Mouse (Mus musculus) T-helper 1 cell (primary cell): ENCODE results near the gene Cd5.

Source experiments
- in situ Hi-C: fragments of 300-600 bp; cut with MboI, MseI; formaldehyde crosslinking; loops from one replicate; pipeline ENCODE4 v1.15.1; 2025; ENCODE audit warnings: high pct_unique_total_duplicates

The Cd5 gene

DNA sequence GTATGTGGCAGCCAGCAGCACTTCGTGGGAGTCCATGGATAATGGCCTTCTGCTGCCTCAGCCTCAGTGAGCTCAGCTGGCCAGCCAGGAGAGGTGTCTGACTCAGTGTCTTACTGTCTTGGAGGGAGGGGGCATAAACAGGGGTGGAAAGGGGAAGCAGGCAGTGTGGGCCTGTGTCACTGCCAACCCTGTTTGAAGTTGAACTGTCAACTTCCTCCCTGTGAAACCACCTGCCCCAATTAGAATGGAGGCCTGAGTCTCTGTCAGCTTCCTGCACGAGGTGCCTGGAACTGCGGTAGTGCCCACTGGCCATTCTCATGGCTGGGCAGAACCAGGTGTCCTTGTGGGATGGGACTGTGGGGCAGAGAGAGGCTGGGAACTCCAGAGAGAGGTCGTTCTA lies at the start of gene Cd5:
Gene Cd5, minus strand, starts transcription at position 192 of the 400 bp plus-strand sequence.
- in situ Hi-C loops: loop anchor here (5.0 to 25.0 kb wide), 3 partner anchors 48 to 1977 kb away; partner anchors contain the start of genes Nxf1, Tmem179b and Tmem223

- in situ Hi-C loops: loop anchor here (5.0 kb wide), 2 partner anchors 39 to 51 kb away; partner anchors contain the start of gene Cd5
Measured at GRCm38 (mm10) chr19:10788242-10788641, 49.4 kb upstream of the Cd5 start.

DNA sequence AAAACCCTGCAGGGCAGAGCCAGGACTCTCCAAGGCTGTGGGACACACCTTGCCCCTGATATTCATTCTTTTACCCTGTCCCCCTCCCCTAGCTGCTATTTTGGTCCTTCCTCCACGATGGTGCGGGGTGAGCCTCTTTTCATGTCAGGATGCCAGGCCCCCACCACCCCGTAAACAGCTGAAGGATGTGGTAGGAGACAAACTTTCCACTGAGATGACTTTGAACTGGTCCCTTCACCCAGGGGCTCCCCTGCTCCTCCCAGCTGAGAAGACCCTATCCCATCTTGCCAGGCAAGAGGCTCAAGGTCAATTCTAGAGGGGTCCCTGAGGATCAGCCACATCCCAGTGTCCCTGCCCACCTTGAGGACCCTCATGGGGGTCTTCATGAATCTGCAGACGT lies 48.6 kb upstream of the Cd5 start:
- in situ Hi-C loops: loop anchor here (5.0 kb wide), 2 partner anchors 40 to 50 kb away; partner anchors contain the start of gene Cd5

- in situ Hi-C loops: loop anchor here (5.0 kb wide), 2 partner anchors 41 to 49 kb away; partner anchors contain the start of gene Cd5
Measured at GRCm38 (mm10) chr19:10786753-10787152, 48.0 kb upstream of the Cd5 start.

- in situ Hi-C loops: loop anchor here (5.0 kb wide), 2 partner anchors 42 to 48 kb away; partner anchors contain the start of gene Cd5
Measured at GRCm38 (mm10) chr19:10784796-10785459, 46.1 kb upstream of the Cd5 start.

GRCm38 (mm10) chr19:10784061-10784460 lies 45.3 kb upstream of the Cd5 start:
- in situ Hi-C loops: no loop called here

- in situ Hi-C loops: no loop called here
Measured at GRCm38 (mm10) chr19:10783168-10783567, 44.4 kb upstream of the Cd5 start.

DNA sequence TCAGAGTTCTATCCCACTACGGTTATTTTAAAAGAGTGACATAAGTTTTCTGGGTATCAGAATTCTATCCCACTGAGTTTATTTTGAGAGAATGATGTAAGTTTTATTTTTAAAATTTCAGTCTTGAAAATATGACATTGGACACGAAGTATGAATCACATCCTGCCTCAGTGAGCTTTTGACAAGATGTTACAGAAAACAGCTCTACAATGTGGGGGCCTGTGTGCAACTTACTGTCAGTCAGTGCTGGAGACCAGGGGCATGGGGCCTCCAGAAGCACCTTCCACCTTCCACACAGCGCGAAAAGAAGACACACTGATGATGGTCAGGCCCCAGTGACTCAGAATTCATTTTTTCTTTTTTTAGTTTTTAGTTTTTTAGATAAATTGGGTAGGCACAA lies 42.8 kb upstream of the Cd5 start:
- in situ Hi-C loops: no loop called here

DNA sequence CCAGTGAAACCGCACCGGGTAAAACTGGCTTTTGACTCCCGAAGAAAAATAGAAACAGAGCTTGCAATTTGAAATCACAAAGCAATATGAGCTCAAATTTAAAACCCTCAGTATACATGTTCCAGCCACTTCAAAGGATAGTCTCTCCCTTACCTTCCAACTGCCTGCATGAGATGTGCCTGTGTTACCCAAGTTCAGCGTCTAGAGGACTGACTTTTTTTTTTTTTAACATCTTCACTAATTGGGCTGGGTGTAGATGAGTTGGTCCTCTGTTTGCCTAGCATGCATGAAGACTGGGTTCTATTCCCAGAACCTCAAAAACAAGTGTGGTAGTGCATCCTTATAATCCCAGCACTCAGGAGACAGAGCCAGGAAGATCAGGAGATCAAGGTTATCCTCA lies 38.1 kb upstream of the Cd5 start:
- in situ Hi-C loops: no loop called here

DNA sequence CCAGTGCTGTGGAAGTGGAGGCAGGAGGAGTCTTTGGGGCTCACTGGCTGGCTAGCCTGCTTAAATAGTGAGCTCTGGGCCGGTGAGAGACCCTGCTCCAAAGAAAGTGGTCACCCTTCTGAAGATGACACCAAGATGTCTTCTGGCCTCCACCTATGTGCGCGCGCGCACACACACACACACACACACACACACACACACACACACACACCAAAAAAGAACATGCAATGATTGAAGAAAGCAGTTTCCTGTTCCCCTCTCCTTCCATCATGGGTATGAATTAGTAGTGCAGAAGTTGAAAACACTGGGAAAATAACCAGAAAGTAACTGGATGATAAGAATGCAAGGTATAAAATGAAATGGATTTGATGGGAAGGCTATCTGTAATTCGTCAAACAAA lies 35.3 kb upstream of the Cd5 start:
- in situ Hi-C loops: no loop called here

GRCm38 (mm10) chr19:10773384-10773783 lies 34.6 kb upstream of the Cd5 start:
- in situ Hi-C loops: no loop called here

GRCm38 (mm10) chr19:10772866-10773265 lies 34.1 kb upstream of the Cd5 start:
- in situ Hi-C loops: no loop called here

- in situ Hi-C loops: no loop called here
Measured at GRCm38 (mm10) chr19:10771995-10772394, 33.2 kb upstream of the Cd5 start.

DNA sequence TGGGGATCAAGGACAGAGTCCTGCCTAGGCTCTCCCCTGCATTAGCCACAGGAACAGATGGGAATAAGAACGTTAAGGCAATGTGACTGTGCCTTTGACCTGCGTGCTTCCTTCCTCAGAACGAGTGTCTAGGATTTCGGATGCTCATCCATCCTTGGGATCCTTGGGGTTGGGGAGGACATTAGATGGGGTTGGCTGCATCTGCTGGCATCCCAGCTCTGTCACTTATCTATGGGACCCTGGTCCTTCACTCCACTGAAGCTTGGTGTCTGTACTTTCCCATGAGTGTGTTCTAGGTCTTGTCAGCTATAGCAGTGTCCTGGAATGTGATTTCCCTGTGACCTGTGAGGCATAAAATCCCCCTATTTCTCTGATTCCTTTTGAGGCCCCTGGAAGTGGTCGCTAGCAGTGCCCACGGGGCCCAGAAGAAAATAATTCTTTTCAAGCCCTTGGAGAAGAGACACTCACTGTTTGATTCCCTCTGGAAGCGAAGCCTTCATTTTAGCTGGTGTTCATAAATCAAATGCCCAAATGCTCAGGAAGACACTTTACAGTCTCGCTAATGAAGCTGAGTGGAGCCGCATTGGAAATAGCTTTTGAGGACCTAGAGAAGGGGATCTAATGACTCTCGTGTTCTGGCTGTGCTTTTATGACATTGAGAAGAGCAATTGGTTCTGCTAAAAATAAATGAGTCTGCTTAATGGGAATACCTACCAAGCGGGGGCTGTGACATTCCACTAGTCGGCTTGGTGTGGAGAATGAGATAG lies 30.8 kb upstream of the Cd5 start:
- in situ Hi-C loops: no loop called here

GRCm38 (mm10) chr19:10768694-10769428 lies 30.1 kb upstream of the Cd5 start:
- in situ Hi-C loops: no loop called here

- in situ Hi-C loops: no loop called here
Measured at GRCm38 (mm10) chr19:10767631-10768030, 28.8 kb upstream of the Cd5 start.

DNA sequence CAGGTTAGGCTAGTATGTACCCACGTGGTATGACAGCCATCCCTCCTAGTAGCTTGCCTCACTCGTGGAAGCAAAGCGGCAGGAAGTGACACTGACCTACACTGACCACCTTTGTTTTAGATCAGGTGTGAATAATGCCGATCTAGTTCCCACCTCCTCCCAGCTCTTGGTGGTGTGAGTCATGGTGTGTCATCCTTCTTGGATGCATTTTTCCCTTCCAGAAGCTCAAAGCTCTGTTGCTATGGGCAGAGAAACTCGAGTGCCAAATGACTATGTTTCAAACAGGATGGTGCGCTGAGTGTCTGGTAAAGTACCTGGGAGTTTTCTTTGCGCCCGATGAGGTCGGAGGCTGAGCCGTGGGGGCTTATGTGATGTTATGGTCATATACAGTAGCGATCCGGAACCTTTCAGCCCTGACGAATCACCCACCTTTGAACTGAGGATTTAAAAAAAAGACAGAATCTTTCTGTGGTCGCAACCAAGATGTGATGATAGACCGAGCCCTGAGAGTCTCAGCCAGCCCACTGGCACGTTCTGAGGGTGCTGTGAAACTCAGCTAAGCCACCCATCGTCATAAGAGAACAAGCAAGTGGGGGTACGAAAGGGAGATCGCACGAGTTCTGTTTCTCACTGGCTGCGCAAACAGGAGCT lies 24.7 kb upstream of the Cd5 start:
- in situ Hi-C loops: no loop called here

DNA sequence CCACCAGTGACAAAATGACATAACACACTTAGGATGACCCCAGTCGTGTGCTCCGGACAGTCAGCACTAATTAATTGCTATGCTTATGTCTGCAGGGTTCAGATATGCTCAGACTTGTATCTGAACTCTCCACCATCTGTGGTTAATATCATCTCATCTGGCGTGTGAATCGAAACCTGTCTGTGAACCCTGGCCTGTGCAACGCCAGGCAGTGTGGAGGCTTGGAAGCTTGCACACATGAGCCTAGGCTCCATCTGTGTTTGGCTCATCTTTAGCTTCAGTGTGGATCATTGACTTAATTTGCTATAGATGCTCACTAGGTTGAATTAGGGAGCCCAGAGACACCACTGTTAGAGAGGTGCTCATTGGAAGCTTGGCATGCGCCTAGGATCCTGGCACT lies 23.7 kb upstream of the Cd5 start:
- in situ Hi-C loops: no loop called here

DNA sequence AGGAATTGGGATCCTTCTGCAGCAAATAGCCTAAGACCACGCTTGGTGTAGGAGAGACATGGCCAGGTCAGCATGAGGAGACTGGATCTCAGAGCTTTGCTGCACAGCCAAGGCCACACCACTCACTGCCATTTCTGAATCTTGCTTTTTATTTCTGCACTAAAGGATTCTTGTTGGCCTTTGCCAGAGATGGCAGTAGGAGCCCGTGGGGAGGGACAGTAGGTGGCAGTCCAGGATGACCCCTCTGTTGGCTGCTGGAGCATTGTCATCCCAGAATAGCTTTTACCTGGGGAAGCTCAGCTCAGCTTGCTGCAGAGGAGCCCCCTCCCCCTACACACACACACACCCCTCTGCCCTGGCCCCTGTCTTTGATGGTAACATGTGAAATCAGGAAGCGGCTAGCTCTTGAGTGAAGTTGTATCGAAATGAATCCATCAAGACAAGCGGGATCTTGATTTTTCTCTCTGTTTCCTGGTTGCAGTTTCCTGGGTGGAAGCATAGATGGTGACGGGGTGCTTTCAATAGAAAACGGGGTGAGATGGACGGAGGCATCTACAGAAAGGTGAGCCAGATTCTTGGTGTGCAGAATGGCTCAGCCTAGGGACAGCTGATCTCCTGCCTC lies 23.1 kb upstream of the Cd5 start:
- in situ Hi-C loops: no loop called here

GRCm38 (mm10) chr19:10759983-10760831 lies 21.4 kb upstream of the Cd5 start:
- in situ Hi-C loops: no loop called here
